Mouse (Mus musculus): Measurements from ENCODE around the gene 1810046K07Rik.

DNA sequence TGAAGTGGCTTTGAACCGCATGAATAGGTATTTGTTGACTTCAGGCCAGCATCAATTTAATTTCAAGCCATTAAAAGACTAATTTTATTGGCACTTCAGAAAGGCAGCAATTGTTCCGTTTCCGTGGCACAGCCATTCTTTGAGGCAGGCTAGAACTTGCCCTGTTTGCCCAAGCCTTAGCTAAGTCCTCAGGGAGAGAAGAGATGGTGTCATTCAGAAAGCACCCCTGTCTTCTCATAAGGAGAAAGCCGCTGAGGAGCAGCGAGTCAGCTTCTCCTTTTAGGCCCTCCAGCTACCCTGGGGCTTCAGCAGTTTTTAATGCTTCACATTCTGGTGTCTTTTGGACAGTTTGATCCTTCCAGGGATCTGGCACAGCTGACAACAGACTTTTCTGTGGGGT lies 59.9 kb downstream of the 1810046K07Rik start:
- TF ChIP-seq CTCF (IDR thresholded peaks at IDR 0.05; ENCODE audit: low read depth): no peak
- TF ChIP-seq EP300 (IDR thresholded peaks at IDR 0.05; ENCODE audit: low read depth): no peak
